Mouse (Mus musculus) 3T3-L1 (cell line): ENCODE data around the gene Hsd17b10.
A peak's percentile ranks its signal among the peaks of the same experiment; 100 is the strongest.

ENCODE experiments used
- DNase-seq: peaks from one replicate; pipeline ENCODE4 v3.0.0-alpha.2; 2015; ENCODE audit warnings: low read depth, low spot score

Gene Hsd17b10

DNA sequence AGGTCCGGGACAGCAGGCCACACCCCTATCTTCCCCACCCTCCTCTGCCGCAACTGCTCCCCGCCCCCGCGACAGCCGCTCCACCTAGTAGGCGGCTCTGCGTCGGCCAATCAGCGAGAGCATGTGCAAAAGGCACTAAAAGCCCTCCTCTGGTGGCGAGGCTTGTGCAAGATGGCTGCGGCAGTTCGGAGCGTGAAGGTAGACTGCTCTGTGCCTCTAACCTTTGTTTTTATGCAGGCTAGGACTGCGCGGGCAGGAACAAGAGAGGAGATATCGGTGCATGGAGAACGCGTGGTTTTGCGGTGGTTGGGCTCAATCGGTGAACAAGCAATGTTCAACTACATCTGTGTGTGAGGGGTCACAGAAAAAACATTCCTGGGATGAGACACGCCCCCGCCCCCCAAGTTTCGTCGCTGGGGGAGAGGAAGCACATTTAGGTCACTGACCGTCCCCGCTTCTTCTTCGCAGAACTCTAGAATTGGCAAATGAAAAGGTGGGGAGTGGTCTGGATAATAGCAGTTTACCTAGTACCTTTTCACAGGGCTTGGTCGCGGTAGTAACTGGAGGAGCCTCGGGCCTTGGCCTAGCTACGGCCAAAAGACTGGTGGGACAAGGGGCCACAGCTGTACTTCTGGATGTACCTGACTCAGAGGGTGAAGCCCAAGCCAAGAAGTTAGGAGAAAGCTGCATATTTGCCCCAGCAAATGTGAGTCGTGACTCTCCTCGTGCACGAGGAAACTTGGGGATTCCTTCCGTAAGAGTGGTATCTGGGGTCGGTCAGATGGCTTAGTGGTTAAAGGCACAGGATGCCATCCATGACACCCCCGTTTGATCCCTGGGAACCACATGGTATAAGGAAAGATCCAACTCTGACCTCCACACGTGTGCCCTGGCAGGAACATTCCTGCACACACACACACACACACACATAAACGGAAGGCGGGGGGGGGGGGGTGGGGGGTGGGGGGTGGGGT lies at the start of gene Hsd17b10:
Gene Hsd17b10, plus strand, starts transcription at position 109 of the 974 bp plus-strand sequence.
- DNase-seq: peak; percentile 90

GRCm38 (mm10) chrX:151999006-151999710 lies 2.5 kb upstream of the Hsd17b10 start:
- DNase-seq: no peak

- DNase-seq: no peak
Measured at GRCm38 (mm10) chrX:152001182-152001684, 412 bp upstream of the Hsd17b10 start.

DNA sequence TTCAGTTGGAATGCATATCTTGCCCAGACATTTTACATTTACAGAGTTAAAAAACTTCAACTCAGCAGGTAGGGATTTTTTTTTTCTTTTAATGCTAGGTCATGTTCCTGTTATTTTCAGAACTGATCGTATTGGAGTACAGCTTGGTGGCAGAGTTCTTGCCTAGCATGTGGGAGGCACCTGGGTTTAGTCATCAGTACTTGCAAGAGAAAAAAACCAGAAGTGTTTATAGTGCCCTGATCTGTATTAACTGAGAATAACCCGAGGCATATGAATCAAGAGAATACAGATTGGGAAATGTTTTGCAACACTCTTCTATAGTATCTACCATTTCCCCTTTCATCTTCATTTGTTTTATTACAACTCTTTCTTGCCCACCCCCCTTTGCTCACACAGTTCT lies 1.2 kb downstream of the Hsd17b10 start:
- no peak for DNase-seq

DNA sequence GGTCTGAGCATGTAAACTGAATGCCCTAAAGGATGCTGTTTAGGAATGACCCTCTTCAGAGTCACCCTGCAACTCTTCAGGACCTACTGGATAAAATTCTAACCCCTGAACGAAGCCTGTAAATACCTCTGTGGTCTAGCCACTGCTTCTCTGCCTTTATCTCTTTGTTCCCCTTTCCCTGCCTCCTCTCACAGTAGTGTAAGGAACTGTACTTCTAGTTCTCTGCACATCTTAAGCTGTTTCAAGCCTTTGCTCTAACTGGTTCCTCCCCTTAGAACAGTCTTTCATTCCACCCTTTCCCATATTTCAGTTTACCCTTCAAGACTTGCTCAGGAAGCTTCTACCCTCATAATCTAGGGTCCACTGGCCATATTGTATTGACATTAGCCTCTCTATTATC lies 6.2 kb downstream of the Hsd17b10 start:
- DNase-seq: no peak

- peak; percentile 53 for DNase-seq
Measured at GRCm38 (mm10) chrX:152015752-152016150, 14.1 kb downstream of the Hsd17b10 start.

- DNase-seq: peak; percentile 96
Measured at GRCm38 (mm10) chrX:152016151-152017145, 14.8 kb downstream of the Hsd17b10 start, which contains the start of the genes Ribc1 and Smc1a. Ribc1 (minus strand) TSS chrX:152016295. Smc1a (plus strand) TSS chrX:152016428.

DNA sequence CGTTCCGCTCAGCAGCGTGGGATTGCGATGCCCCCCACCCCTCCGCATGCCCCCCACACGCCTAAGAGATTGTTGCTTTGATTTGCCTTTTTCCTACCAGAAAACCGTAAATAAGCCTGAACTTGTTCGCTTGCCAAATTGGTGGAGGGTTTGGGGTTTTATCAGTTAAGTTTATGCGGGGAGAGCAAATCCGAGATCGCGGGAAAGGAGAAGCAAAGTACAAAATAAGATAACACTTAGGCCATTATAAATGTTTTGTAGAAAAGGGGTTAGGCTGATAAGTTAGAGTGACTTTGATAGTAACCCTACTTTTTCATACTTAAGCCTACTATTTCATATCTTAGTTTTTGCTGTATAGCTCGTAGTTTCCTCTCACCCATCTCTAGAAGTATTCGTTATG lies 15.5 kb downstream of the Hsd17b10 start:
- no peak for DNase-seq

DNA sequence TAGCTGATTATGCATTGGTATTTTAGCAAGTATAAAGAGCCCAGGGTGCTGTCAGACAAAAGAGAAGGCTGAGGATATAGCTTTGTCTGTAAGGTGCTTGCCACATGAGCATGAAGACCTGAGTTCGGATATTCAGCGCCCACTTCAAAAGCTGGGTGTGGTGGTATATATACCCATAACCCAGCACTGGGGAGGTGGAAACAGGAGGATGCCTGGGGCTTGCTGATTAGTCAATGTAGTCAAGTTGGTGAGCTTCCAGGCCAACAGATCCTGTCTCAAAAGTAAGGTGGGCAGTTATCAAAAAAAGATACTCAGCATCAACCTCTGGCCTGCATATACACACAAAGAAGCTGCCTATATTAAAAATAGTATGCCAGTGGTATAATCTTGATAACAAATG lies 17.6 kb downstream of the Hsd17b10 start:
- no peak for DNase-seq

GRCm38 (mm10) chrX:152039865-152040264 lies 38.2 kb downstream of the Hsd17b10 start:
- no peak for DNase-seq

GRCm38 (mm10) chrX:152047230-152047629 lies 45.6 kb downstream of the Hsd17b10 start:
- peak; percentile 8 for DNase-seq

DNA sequence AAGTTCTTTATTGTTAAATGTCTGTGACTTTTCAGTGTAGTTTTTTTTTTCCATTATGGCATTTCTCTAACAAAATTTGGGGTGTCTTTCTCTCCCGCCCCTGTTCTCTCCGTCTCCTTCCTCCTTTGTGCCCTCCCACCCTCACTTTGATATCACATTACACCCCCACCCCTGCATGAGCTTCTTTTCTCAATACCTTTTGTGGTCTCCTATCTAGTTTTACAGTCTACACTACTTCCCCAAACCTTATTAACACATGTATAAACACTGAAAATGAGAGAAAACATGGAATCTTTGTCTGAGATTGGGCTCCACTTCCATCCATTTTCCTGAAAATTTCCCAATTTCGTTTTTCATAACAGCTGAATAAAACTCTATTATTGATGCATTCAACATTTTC lies 50.9 kb downstream of the Hsd17b10 start:
- DNase-seq: no peak
